ENCODE assay signal across 20 mouse cellular contexts in genomic region chr10:8444052-8444451, GRCm38 (mm10).
"Had no signal": no experiment of that assay in that cellular context is flagged by ENCODE, and none has a peak within 500 bp of the region (broad histone marks: within the 10 kb centered on the region; RNA-seq: fewer than 3 reads in every experiment).

No protein-coding gene starts in this region.

- H3K36me3 ChIP-seq: liver, embryonic 13.5 days; midbrain, embryonic 12.5 days; midbrain, embryonic 15.5 days; neural tube, embryonic 15.5 days had no signal

- ATAC-seq: inflammation-experienced regulatory T-cells, adult 6 months; intestine, embryonic 16.5 days; midbrain, embryonic 15.5 days had no signal

- H3K4me2 ChIP-seq: liver, embryonic 13.5 days; midbrain, embryonic 12.5 days; midbrain, embryonic 15.5 days; neural tube, embryonic 15.5 days had no signal

- H3K27me3 ChIP-seq: liver, embryonic 13.5 days; midbrain, embryonic 12.5 days; midbrain, embryonic 15.5 days; neural tube, embryonic 15.5 days had no signal

- DNase-seq: kidney, adult 18-20 months; kidney, postnatal 25 days; left cerebral cortex, postnatal 4 days; liver, embryonic 13.5 days; lung, adult 2 months; right cerebral cortex, adult 18-20 months; right cerebral cortex, postnatal 14 days; right cerebral cortex, postnatal 4 days; thymus, adult 2 months; thymus, postnatal 14 days; thymus, postnatal 4 days had no signal

- H3K4me3 ChIP-seq: liver, embryonic 13.5 days; midbrain, embryonic 12.5 days; midbrain, embryonic 15.5 days; myocyte; neural tube, embryonic 15.5 days had no signal

- H3K27ac ChIP-seq: kidney, postnatal 0 days; liver, embryonic 13.5 days; macrophage; midbrain, embryonic 12.5 days; midbrain, embryonic 15.5 days; neural tube, embryonic 15.5 days; stomach, postnatal 0 days had no signal

- H3K9ac ChIP-seq: liver, embryonic 13.5 days; midbrain, embryonic 12.5 days; midbrain, embryonic 15.5 days; neural tube, embryonic 15.5 days had no signal

- H3K9me3 ChIP-seq: liver, embryonic 13.5 days; midbrain, embryonic 12.5 days; midbrain, embryonic 15.5 days; neural tube, embryonic 15.5 days had no signal

- H3K4me1 ChIP-seq: liver, embryonic 13.5 days; midbrain, embryonic 12.5 days had no signal
